Mouse (Mus musculus) heart, postnatal 0 days (tissue): ENCODE data around the gene Tex29.
"Not testable (repeated sequence)": the region's sequence is repeated elsewhere in the genome, so short reads cannot be mapped to it uniquely, and the experiment has no call there.

Experiments used
- CTCF ChIP-seq: IDR thresholded peaks from 2 replicates; pipeline ENCODE4 v1.5.1; 2016; ENCODE audit warnings: antibody characterized with exemption, control low read depth, low read depth
- EP300 ChIP-seq: IDR thresholded peaks from 2 replicates; pipeline ENCODE4 v1.6.1; 2016; ENCODE audit warnings: antibody characterized with exemption, low read depth

DNA sequence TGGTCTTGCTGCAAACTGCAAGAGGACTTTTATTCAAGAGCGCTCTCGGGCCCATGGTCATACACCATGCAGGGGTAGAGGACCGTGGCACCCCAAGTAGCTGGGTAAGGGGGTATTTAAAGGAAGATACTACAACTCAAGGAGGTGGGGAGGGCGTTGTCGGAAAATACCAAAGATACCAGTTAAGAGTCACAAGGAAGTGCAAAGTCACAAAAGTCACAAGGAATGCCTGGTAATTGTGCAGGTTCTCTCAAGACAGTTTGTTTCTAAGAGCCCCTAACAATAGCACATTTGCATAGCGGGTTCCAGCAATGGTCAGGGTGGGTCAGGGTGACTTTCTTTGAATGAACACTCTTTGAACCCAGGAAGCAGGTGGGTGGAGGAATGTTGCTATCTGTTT is 34.0 kb downstream of the Tex29 start:
- not testable (repeated sequence) for TF ChIP-seq EP300, CTCF
